Mouse (Mus musculus) ES-Bruce4 (cell line): ENCODE measurements around the gene Olfr1023.

ENCODE experiments used
- CTCF ChIP-seq: IDR thresholded peaks from one replicate; pipeline ENCODE4 v1.8.1; 2011; ENCODE audit warnings: low read depth, low read length
- POLR2A ChIP-seq: IDR thresholded peaks from one replicate; pipeline ENCODE4 v1.8.1; 2011; ENCODE audit warnings: low read length; ENCODE audit not compliant: insufficient read depth

- TF ChIP-seq POLR2A (no peak), CTCF (no peak)
Observed at GRCm38 (mm10) chr2:85914893-85915292, 29.5 kb downstream of the Olfr1023 start, which contains the start of gene Olfr1025-ps1.
